Mouse (Mus musculus): ENCODE results near the gene Wipf2. TPM values are rescaled to one million over a fixed set of nuclear protein-coding genes. Genes with fewer than 3 reads are reported as not detected.
A peak's percentile ranks its signal among the peaks of the same experiment; 100 is the strongest.

The Wipf2 gene
- polyA plus RNA-seq, 1 experiment from 2014 or later, result 3.8 TPM

GRCm38 (mm10) chr11:98846865-98847604, 16.4 kb upstream of the Wipf2 start:
- H3K4me2 ChIP-seq, result no peak overlapping the region
- WGBS (ENCODE audit: insufficient replicate concordance), result 46% methylated on average over 19 of the region's 19 CpGs
- no peaks in the 10 kb centered on the region for H3K27me3 ChIP-seq (ENCODE audit: control insufficient read depth, insufficient read depth, low read length)
- H3K27ac ChIP-seq (ENCODE audit: low read depth, low read length), result no peak overlapping the region
- no peak for ATAC-seq (replicated peaks; ENCODE audit: insufficient number of reproducible peaks, low FRiP score, low TSS enrichment)
- no peaks in the 10 kb centered on the region for H3K36me3 ChIP-seq (ENCODE audit: control insufficient read depth, insufficient read depth, low read length)
- no peaks in the 10 kb centered on the region for H3K9me3 ChIP-seq (replicated peaks; ENCODE audit: control insufficient read depth, low read length)
- H3K4me1 ChIP-seq (ENCODE audit: control insufficient read depth, insufficient read depth, low read length), result peaks cover 6% of the 10 kb centered on the region
- no peak overlapping the region for H3K9ac ChIP-seq (ENCODE audit: low read depth, low read length)
- H3K4me3 ChIP-seq (ENCODE audit: low read depth, low read length), result no peak overlapping the region

- Histone ChIP-seq H3K27ac (ENCODE audit: low read depth, low read length) (no peak overlapping the region), H3K9ac (ENCODE audit: low read depth, low read length) (peak overlapping the region; percentile 39; the same call in 1 of the 2 replicates), H3K4me3 (ENCODE audit: low read depth, low read length) (no peak overlapping the region), H3K27me3 (ENCODE audit: control insufficient read depth, insufficient read depth, low read length) (no peaks in the 10 kb centered on the region), H3K36me3 (ENCODE audit: control insufficient read depth, insufficient read depth, low read length) (no peaks in the 10 kb centered on the region), H3K4me1 (ENCODE audit: control insufficient read depth, insufficient read depth, low read length) (peaks cover 12% of the 10 kb centered on the region), H3K4me2 (peak overlapping the region; percentile 33), H3K9me3 (replicated peaks; ENCODE audit: control insufficient read depth, low read length) (no peaks in the 10 kb centered on the region)
- 13% methylated on average over 19 of the region's 19 CpGs for WGBS (ENCODE audit: insufficient replicate concordance)
- no peak for ATAC-seq (replicated peaks; ENCODE audit: insufficient number of reproducible peaks, low FRiP score, low TSS enrichment)
Measured at GRCm38 (mm10) chr11:98849196-98849894, 14.1 kb upstream of the Wipf2 start.

GRCm38 (mm10) chr11:98850100-98851093, 13.0 kb upstream of the Wipf2 start:
- H3K4me3 ChIP-seq (ENCODE audit: low read depth, low read length), result no peak overlapping the region
- no peak for ATAC-seq (replicated peaks; ENCODE audit: insufficient number of reproducible peaks, low FRiP score, low TSS enrichment)
- no peaks in the 10 kb centered on the region for H3K36me3 ChIP-seq (ENCODE audit: control insufficient read depth, insufficient read depth, low read length)
- no peaks in the 10 kb centered on the region for H3K27me3 ChIP-seq (ENCODE audit: control insufficient read depth, insufficient read depth, low read length)
- no peaks in the 10 kb centered on the region for H3K9me3 ChIP-seq (replicated peaks; ENCODE audit: control insufficient read depth, low read length)
- 67% methylated on average over 26 of the region's 26 CpGs for WGBS (ENCODE audit: insufficient replicate concordance)
- H3K27ac ChIP-seq (ENCODE audit: low read depth, low read length), result no peak overlapping the region
- H3K9ac ChIP-seq (ENCODE audit: low read depth, low read length), result no peak overlapping the region
- no peak overlapping the region for H3K4me2 ChIP-seq
- peaks cover 12% of the 10 kb centered on the region for H3K4me1 ChIP-seq (ENCODE audit: control insufficient read depth, insufficient read depth, low read length)

- H3K27ac ChIP-seq (ENCODE audit: low read depth, low read length), result no peak overlapping the region
- no peak for ATAC-seq (replicated peaks; ENCODE audit: insufficient number of reproducible peaks, low FRiP score, low TSS enrichment)
- no peaks in the 10 kb centered on the region for H3K36me3 ChIP-seq (ENCODE audit: control insufficient read depth, insufficient read depth, low read length)
- peaks cover 10% of the 10 kb centered on the region for H3K4me1 ChIP-seq (ENCODE audit: control insufficient read depth, insufficient read depth, low read length)
- H3K9me3 ChIP-seq (replicated peaks; ENCODE audit: control insufficient read depth, low read length), result no peaks in the 10 kb centered on the region
- H3K4me3 ChIP-seq (ENCODE audit: low read depth, low read length), result no peak overlapping the region
- H3K27me3 ChIP-seq (ENCODE audit: control insufficient read depth, insufficient read depth, low read length), result no peaks in the 10 kb centered on the region
- H3K4me2 ChIP-seq, result no peak overlapping the region
- H3K9ac ChIP-seq (ENCODE audit: low read depth, low read length), result no peak overlapping the region
- WGBS (ENCODE audit: insufficient replicate concordance), result 88% methylated on average over 8 of the region's 8 CpGs
Measured at GRCm38 (mm10) chr11:98854116-98854515, 9.3 kb upstream of the Wipf2 start.

GRCm38 (mm10) chr11:98854659-98855058, 8.8 kb upstream of the Wipf2 start:
- no peak overlapping the region for H3K4me2 ChIP-seq
- H3K9ac ChIP-seq (ENCODE audit: low read depth, low read length), result no peak overlapping the region
- no peak for ATAC-seq (replicated peaks; ENCODE audit: insufficient number of reproducible peaks, low FRiP score, low TSS enrichment)
- no peaks in the 10 kb centered on the region for H3K36me3 ChIP-seq (ENCODE audit: control insufficient read depth, insufficient read depth, low read length)
- no peaks in the 10 kb centered on the region for H3K9me3 ChIP-seq (replicated peaks; ENCODE audit: control insufficient read depth, low read length)
- no peaks in the 10 kb centered on the region for H3K27me3 ChIP-seq (ENCODE audit: control insufficient read depth, insufficient read depth, low read length)
- H3K4me1 ChIP-seq (ENCODE audit: control insufficient read depth, insufficient read depth, low read length), result peaks cover 6% of the 10 kb centered on the region; the same call in 1 of the 2 replicates
- no peak overlapping the region for H3K27ac ChIP-seq (ENCODE audit: low read depth, low read length)
- no peak overlapping the region for H3K4me3 ChIP-seq (ENCODE audit: low read depth, low read length)
- 89% methylated on average over 2 of the region's 2 CpGs for WGBS (ENCODE audit: insufficient replicate concordance)

GRCm38 (mm10) chr11:98858759-98859731, 4.4 kb upstream of the Wipf2 start:
- Histone ChIP-seq H3K27ac (ENCODE audit: low read depth, low read length) (no peak overlapping the region), H3K4me3 (ENCODE audit: low read depth, low read length) (no peak overlapping the region), H3K4me2 (peak overlapping the region; percentile 37; the same call in 1 of the 2 replicates), H3K9ac (ENCODE audit: low read depth, low read length) (no peak overlapping the region), H3K27me3 (ENCODE audit: control insufficient read depth, insufficient read depth, low read length) (no peaks in the 10 kb centered on the region; the same call in 1 of the 2 replicates), H3K9me3 (replicated peaks; ENCODE audit: control insufficient read depth, low read length) (no peaks in the 10 kb centered on the region), H3K36me3 (ENCODE audit: control insufficient read depth, insufficient read depth, low read length) (no peaks in the 10 kb centered on the region), H3K4me1 (ENCODE audit: control insufficient read depth, insufficient read depth, low read length) (peaks cover 3% of the 10 kb centered on the region; the same call in 1 of the 2 replicates)
- no peak for ATAC-seq (replicated peaks; ENCODE audit: insufficient number of reproducible peaks, low FRiP score, low TSS enrichment)
- 35% methylated on average over 14 of the region's 14 CpGs for WGBS (ENCODE audit: insufficient replicate concordance)

GRCm38 (mm10) chr11:98863751-98864429, 452 bp downstream of the Wipf2 start:
- peak; percentile 62 for ATAC-seq (replicated peaks; ENCODE audit: insufficient number of reproducible peaks, low FRiP score, low TSS enrichment)

More at GRCm38 (mm10) chr11:98863751-98864429, 452 bp downstream of the Wipf2 start:
- Histone ChIP-seq H3K36me3 (ENCODE audit: control insufficient read depth, insufficient read depth, low read length) (peaks cover 4% of the 10 kb centered on the region; the same call in 1 of the 2 replicates), H3K27me3 (ENCODE audit: control insufficient read depth, insufficient read depth, low read length) (no peaks in the 10 kb centered on the region; the same call in 1 of the 2 replicates), H3K4me2 (peak overlapping the region; percentile 77), H3K9me3 (replicated peaks; ENCODE audit: control insufficient read depth, low read length) (no peaks in the 10 kb centered on the region), H3K4me1 (ENCODE audit: control insufficient read depth, insufficient read depth, low read length) (peaks cover 11% of the 10 kb centered on the region; the same call in 1 of the 2 replicates), H3K4me3 (ENCODE audit: low read depth, low read length) (peak overlapping the region; percentile 77), H3K9ac (ENCODE audit: low read depth, low read length) (peak overlapping the region; percentile 83), H3K27ac (ENCODE audit: low read depth, low read length) (peak overlapping the region; percentile 86)
- WGBS (ENCODE audit: insufficient replicate concordance), result 2% methylated on average over 35 of the region's 39 CpGs

Data from heart, embryonic 11.5 days (tissue).